ENCODE assay signal across 7 mouse cellular contexts in genomic region chr19:60891934-60892547, GRCm38 (mm10). TPM values are rescaled to one million over a fixed set of nuclear protein-coding genes. Genes with fewer than 3 reads are reported as not detected.
A peak's percentile ranks its signal among the peaks of the same experiment; 100 is the strongest.
DNase-seq lines count a peak whose midpoint lies in the region; ATAC-seq lines count a peak whose summit lies in the region.

No protein-coding gene starts in this region.

- peaks cover 22% of the 10 kb centered on the region for H3K4me1 ChIP-seq in forebrain, embryonic 13.5 days
- no peaks in the 10 kb centered on the region; the same call in 1 of the 2 replicates for H3K4me1 ChIP-seq in hindbrain, embryonic 11.5 days (replicated peaks; ENCODE audit: control insufficient read depth, insufficient read depth, low read length)

- H3K4me2 ChIP-seq in forebrain, embryonic 13.5 days, result peak overlapping the region; percentile 74; the same call in 1 of the 2 replicates
- H3K4me2 ChIP-seq in hindbrain, embryonic 11.5 days (replicated peaks; ENCODE audit: low read depth, low read length), result no peak overlapping the region

- no peaks in the 10 kb centered on the region for H3K36me3 ChIP-seq in forebrain, embryonic 13.5 days (ENCODE audit: poor library complexity, severe bottlenecking)
- no peaks in the 10 kb centered on the region for H3K36me3 ChIP-seq in hindbrain, embryonic 11.5 days (ENCODE audit: control insufficient read depth, insufficient read depth, low read length)

- H3K27ac ChIP-seq in forebrain, embryonic 13.5 days, result no peak overlapping the region
- no peak overlapping the region for H3K27ac ChIP-seq in hindbrain, embryonic 11.5 days (ENCODE audit: low read depth, low read length)

- WGBS in forebrain, embryonic 13.5 days, result 52% methylated on average over 1 of the region's 1 CpGs
- WGBS in hindbrain, embryonic 11.5 days, result 43% methylated on average over 1 of the region's 1 CpGs

- H3K9me3 ChIP-seq in forebrain, embryonic 13.5 days (replicated peaks), result no peaks in the 10 kb centered on the region
- H3K9me3 ChIP-seq in hindbrain, embryonic 11.5 days (ENCODE audit: control insufficient read depth, low read length), result no peaks in the 10 kb centered on the region

- H3K9ac ChIP-seq in forebrain, embryonic 13.5 days, result 0 out of 2 replicates have a peak overlapping the region, but pooled peaks have one; percentile 52
- H3K9ac ChIP-seq in hindbrain, embryonic 11.5 days (ENCODE audit: low read depth, low read length), result no peak overlapping the region

- no peak for ATAC-seq in forebrain, embryonic 13.5 days
- no peak for ATAC-seq in hindbrain, embryonic 11.5 days (ENCODE audit: low FRiP score)

- no peaks in the 10 kb centered on the region for H3K27me3 ChIP-seq in forebrain, embryonic 13.5 days
- no peaks in the 10 kb centered on the region for H3K27me3 ChIP-seq in hindbrain, embryonic 11.5 days (ENCODE audit: control insufficient read depth, insufficient read depth, low read length)

- H3K4me3 ChIP-seq in forebrain, embryonic 13.5 days, result peak overlapping the region; percentile 8; the same call in 1 of the 2 replicates
- H3K4me3 ChIP-seq in hindbrain, embryonic 11.5 days (ENCODE audit: low read depth, low read length), result no peak overlapping the region

- DNase-seq in NIH3T3 (ENCODE audit: low read depth), result peak; percentile 89
- DNase-seq in c-Kit-positive CD71-positive TER-119-positive erythroid progenitor cells, embryonic 14.5 days (ENCODE audit: low spot score), result peak; percentile 69
- DNase-seq in hindbrain, embryonic 11.5 days (ENCODE audit: low spot score), result peak; percentile 77
- DNase-seq in layer of hippocampus, postnatal 14 days (ENCODE audit: low spot score in 2 of 2), result peak; percentile 33 to 51
- DNase-seq in lung, postnatal 4 days, result peak; percentile 51 to 79
- DNase-seq in right cerebral cortex, postnatal 4 days, result peak; percentile 53

RNA-seq across cellular contexts. Expression of gene Grk5, which starts 2.5 kb away (rescaled TPM):
- 1.8 and 2.3 TPM in 2 replicates for polyA plus RNA-seq in forebrain, embryonic 13.5 days (2015; fragmentation: Nextera tagmentation; extraction: Ambion mirVana)
- polyA plus RNA-seq in hindbrain, embryonic 11.5 days (2014; fragmentation: Nextera tagmentation; extraction: Ambion mirVana), result 3.0 and 3.7 TPM in 2 replicates
- 1 to 10 TPM; 8.8 to 9.1 TPM for total RNA-seq in layer of hippocampus, postnatal 14 days (2021)

RNA-seq across cellular contexts. Expression of gene Prdx3, which starts 17.7 kb away (rescaled TPM):
- 81.2 and 81.4 TPM in 2 replicates for polyA plus RNA-seq in forebrain, embryonic 13.5 days (2015; fragmentation: Nextera tagmentation; extraction: Ambion mirVana)
- polyA plus RNA-seq in hindbrain, embryonic 11.5 days (2014; fragmentation: Nextera tagmentation; extraction: Ambion mirVana), result 119 and 121 TPM in 2 replicates
- total RNA-seq in layer of hippocampus, postnatal 14 days (2021), result 10 to 100 TPM; 74.1 to 74.9 TPM

RNA-seq across cellular contexts. Expression of gene Sfxn4, which starts 30.8 kb away (rescaled TPM):
- polyA plus RNA-seq in forebrain, embryonic 13.5 days (2015; fragmentation: Nextera tagmentation; extraction: Ambion mirVana), result 10.5 and 11.1 TPM in 2 replicates
- 14.6 and 15.4 TPM in 2 replicates for polyA plus RNA-seq in hindbrain, embryonic 11.5 days (2014; fragmentation: Nextera tagmentation; extraction: Ambion mirVana)
- total RNA-seq in layer of hippocampus, postnatal 14 days (2021), result 10 to 100 TPM; 10.6 to 15.5 TPM
